Mouse (Mus musculus) gastrocnemius, adult 8-10 months (tissue): ENCODE measurements around the gene Taar6. TPM values are rescaled to one million over a fixed set of nuclear protein-coding genes. Genes with fewer than 3 reads are reported as not detected.

ENCODE experiments used
- DNase-seq, 2 experiments: peaks; one replicate each; pipeline ENCODE4 v3.0.0; 2022; ENCODE audit warnings: low spot score in 2 of 2
- total RNA-seq, 4 experiments: library from RNA; stranded (reverse); gene quantifications; 2 replicates each; pipeline ENCODE4 v1.2.4; 2022

Gene Taar6
- total RNA-seq, 4 experiments from 2014 or later: not detected

- no peak for DNase-seq
These were observed 47.8 kb downstream of the Taar6 start for GRCm38 (mm10) chr10:23937613-23938012.

Other genes with a start within 250 kb of the Taar6 start
- 100 to 1,000 TPM; 127 to 219 (median 169) TPM for gene Rps12, start 198.4 kb downstream of the Taar6 start, total RNA-seq
- 1 to 10 TPM; 4.6 to 8.3 (median 6.0) TPM for gene Slc18b1, start 188.7 kb downstream of the Taar6 start, total RNA-seq
- gene Vnn3, start 134.2 kb downstream of the Taar6 start, total RNA-seq: under 1 TPM in 2 of 4 experiments, not detected in 2; 0.17 to 0.21 TPM
- under 1 TPM in 2 of 4 experiments, not detected in 2; 0.13 to 0.35 TPM for gene Vnn1, start 91.0 kb downstream of the Taar6 start, total RNA-seq
- gene Taar1, start 65.3 kb downstream of the Taar6 start, total RNA-seq: not detected
- gene Taar2, start 47.1 kb downstream of the Taar6 start, total RNA-seq: not detected
- not detected for gene Taar3, start 36.1 kb downstream of the Taar6 start, total RNA-seq
- not detected for gene Taar4, start 25.2 kb downstream of the Taar6 start, total RNA-seq
- gene Taar5, start 14.9 kb downstream of the Taar6 start, total RNA-seq: not detected
- not detected for gene Taar7a, start 7.8 kb upstream of the Taar6 start, total RNA-seq
- not detected for gene Taar7b, start 14.3 kb upstream of the Taar6 start, total RNA-seq
- gene Taar7d, start 41.6 kb upstream of the Taar6 start, total RNA-seq: not detected
- not detected for gene Taar7e, start 52.0 kb upstream of the Taar6 start, total RNA-seq
- not detected for gene Taar7f, start 63.9 kb upstream of the Taar6 start, total RNA-seq
- gene Taar8a, start 90.9 kb upstream of the Taar6 start, total RNA-seq: not detected
- gene Taar8b, start 106.6 kb upstream of the Taar6 start, total RNA-seq: not detected
- not detected for gene Taar8c, start 116.3 kb upstream of the Taar6 start, total RNA-seq
- gene Taar9, start 123.9 kb upstream of the Taar6 start, total RNA-seq: not detected
- gene Stx7, start 163.7 kb upstream of the Taar6 start, total RNA-seq: 10 to 100 TPM; 22.1 to 28.8 (median 24.4) TPM
- 1 to 10 TPM in 1 of 4 experiments, under 1 TPM in 3; 0.07 to 1.5 (median 0.31) TPM for gene Moxd1, start 237.9 kb upstream of the Taar6 start, total RNA-seq